Mouse (Mus musculus) regulatory T cell (primary cell): ENCODE results near the gene C1ql1.

Experiments
- in situ Hi-C: fragments of 300-600 bp; cut with MboI, MseI; formaldehyde crosslinking; loops from one replicate; pipeline ENCODE4 v1.15.1; 2025; ENCODE audit warnings: high pct_unique_total_duplicates

The C1ql1 gene

DNA sequence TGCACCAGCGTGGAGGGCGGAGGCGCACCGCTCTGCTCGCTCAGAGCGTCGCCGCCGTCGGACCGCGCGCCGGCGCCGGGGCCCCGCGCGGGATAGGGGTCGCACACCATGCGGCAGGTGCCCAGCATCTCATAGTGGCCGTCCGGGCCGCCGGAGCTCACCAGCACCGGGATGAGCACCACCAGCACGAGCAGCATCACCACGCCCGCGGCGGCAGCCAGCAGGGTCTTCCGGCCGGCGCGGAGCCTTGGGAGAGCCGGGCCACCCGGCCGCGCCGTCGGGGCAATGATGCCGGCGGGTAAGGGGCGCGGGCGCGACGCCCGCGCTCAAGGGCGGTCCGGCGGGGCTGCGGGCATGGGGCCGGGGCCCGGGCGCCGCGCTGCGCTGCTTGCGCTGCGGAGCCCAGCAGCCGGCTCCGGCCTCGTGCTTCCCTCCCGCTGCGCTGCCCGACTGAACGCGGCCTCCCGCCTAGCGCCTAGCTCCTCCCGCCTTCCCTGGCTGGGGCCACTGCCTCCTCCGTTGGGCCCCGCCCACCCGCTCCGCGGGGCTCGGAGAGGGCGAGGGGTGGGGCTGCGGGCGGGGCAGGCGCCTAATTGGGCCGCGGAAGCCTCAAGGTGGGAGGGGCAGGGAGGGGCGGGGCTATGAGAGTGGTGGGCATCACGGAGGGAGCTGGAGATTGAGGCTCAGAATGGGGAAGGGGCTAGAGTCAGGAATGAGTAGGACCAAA lies at the start of gene C1ql1:
Gene C1ql1 (minus strand): TSS at position 424 of the 727 bp plus-strand sequence.
- in situ Hi-C loops: no loop called here

DNA sequence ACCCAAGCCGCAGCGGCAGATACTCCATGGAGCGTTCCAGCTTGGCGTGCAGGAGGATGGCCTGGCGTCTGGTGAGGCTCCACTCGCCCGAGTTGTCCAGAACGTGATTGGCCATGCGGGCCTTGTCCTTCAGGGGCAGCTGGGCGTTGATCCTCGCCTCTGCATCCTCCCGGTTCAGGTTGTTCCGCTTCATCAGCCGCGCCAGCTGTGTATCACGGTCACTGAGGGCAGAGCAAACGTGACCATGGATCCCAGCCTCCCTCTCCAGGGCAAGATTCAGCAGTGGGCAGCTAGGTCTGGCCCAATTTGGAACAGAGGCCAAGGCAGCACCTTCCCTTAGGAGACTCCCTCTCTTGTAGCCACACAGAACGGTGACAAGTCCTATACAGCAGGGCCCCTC lies 48.5 kb upstream of the C1ql1 start:
- in situ Hi-C loops: loop anchor here (5.0 kb wide), 1 partner anchor 98 kb away; no protein-coding TSS in a partner anchor

DNA sequence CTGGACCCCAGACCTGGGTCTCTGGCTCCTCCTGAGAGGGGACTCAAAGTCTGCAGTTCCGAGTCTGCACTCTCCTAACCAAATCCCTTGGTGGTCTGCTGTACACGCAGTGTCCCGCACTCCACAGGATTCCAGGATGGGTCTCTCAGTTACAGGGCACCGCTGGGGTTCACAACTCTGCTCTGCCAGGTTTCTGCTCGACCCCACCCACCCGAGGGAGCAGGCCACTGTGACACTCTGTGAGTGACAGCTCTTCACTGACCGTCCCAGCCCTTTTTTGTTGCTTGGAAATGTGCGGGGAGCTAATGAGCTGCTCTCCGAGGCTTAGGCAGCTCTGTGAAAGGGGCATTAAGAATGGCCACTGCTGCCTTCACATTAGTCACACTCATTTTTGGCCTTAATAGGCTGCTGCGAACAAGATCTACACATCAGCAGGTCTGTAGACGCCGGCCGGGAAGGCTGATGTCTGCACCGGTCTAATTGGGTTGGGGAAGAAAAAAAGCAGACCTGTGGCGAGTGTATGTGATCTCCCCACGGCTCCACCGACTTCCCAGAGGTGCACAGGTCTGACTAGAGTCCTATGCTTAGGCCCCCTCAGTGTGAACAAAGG lies 47.0 kb upstream of the C1ql1 start:
- in situ Hi-C loops: loop anchor here (5.0 kb wide), 1 partner anchor 96 kb away; no protein-coding TSS in a partner anchor

DNA sequence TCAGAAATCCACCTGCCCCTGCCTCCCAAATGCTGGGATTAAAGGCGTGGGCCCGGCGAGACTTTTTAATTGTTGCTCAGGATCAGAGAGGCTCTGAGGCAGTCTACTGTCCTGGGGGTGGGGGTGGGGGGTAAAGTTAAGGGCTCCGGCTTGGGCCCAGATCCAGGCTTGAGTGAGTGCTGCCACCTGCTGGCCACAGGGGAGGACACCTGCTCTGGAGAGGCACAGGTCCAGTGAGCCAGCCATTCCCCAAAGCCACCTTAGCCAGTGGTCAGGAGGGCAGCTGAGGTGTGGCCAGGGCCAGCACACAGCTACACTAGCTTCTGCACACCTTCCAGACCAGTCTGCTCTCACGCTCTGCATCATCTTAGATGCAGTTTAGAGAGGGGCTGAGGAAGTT lies 46.5 kb upstream of the C1ql1 start:
- in situ Hi-C loops: loop anchor here (5.0 kb wide), 1 partner anchor 96 kb away; no protein-coding TSS in a partner anchor

DNA sequence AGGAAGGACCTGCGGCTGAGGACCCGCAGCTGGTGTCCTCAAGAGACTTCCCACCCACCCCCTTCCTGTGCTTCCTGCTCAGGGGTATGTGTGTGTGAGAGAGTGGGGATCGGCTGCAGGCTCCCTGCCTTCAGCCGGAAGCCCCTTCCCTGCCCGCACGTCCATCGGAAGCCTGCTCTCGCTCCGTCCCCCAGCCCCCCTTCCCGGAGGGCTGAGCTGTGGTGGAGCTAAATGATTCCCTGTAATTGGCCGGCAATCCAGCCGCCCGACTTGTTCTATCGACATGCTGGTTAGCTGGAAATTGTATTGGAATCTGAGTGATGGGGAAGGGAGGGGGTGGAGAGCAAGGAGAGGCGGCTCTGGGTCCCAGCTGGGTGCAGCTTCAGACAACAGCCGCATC lies 45.2 kb upstream of the C1ql1 start:
- in situ Hi-C loops: loop anchor here (5.0 kb wide), 1 partner anchor 94 kb away; no protein-coding TSS in a partner anchor

DNA sequence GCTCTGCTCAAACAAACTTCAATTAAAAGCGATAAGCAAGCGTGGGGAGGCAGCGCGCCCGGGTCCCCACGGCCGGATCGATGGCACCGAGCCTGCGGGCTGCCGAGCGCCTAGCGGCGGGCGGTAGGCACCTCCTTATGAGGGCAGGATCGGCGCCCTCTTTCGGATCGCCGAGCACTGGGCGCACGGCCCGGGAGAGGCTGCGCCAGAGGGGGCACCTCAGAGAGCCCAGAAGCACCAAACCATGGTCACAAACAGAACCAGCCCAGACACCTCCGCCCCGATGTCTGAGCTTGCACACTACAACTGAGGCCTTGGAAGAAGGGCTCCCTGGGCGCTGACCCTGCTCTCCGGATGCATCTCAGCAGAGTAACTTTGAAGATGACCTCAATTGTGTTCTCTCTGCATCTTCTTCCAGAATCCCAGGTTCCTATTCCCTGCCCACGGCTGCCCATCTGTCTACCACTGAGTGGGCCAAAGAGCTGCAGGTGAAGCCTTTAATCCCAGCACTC lies 43.7 kb upstream of the C1ql1 start:
- in situ Hi-C loops: loop anchor here (5.0 kb wide), 1 partner anchor 93 kb away; no protein-coding TSS in a partner anchor

DNA sequence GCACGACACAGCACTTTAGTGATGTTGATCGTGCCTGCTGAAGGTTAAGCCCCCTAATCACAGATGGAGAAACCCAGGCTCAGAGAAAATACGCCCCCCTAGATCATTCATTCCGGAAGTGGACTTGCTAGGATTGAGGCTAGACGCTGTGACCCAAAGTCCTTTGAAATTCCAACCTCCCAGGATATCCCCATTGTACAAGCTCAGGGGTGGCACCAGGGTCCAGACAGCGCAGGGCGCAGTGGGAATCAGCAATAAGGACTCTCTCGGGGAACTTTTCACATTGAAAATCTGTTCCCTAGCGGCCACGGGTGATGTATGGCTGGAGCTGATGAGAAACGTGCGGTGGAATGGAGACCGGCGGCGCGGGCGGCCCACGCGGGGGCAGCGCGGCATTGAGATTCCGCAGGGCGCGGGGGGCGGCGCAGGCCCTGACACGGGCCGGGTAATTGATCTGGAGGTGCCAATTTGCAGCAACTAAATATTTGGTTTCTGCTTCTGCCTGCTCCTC lies 43.2 kb upstream of the C1ql1 start:
- in situ Hi-C loops: loop anchor here (5.0 kb wide), 1 partner anchor 92 kb away; no protein-coding TSS in a partner anchor

DNA sequence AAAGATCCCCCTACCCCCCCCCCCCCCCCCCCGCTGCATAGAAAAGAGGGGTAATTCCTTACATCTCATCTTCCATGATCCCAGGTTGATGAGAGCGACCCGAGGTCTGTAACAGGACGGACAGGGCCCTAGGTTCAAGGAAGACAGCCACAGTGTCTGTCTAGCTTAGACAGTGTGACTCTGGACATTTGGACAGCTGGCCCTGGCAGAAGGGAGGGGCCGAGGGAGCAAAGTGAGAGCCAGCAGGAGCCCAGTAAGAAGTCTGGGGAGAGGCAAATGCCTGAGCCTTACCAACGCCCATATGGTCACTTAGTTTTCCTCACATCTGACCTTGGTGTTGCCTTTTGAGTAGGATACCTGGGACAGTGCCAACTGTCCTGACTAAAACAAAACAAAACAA lies 38.7 kb upstream of the C1ql1 start:
- in situ Hi-C loops: no loop called here

DNA sequence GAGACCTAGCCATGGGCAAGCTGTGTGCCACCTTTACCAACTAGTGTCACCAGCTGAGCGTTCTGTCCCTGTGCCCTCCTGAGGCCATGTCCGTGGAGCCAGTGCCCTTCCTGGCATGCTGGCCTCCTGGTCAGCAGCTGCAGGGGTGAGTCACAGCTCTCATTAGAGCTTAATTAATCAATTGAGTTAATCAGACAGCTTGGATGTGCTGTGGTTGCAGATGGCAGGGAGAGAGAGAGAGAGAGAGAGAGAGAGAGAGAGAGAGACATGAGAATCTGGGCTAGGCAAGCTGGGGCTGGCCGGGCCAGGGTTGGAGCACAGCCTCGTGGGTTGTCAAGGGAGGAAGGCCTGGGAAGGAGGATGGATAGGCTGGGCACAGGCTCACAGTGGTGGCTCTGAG lies 38.1 kb upstream of the C1ql1 start:
- in situ Hi-C loops: loop anchor here (5.0 kb wide), 1 partner anchor 42 kb away; no protein-coding TSS in a partner anchor

DNA sequence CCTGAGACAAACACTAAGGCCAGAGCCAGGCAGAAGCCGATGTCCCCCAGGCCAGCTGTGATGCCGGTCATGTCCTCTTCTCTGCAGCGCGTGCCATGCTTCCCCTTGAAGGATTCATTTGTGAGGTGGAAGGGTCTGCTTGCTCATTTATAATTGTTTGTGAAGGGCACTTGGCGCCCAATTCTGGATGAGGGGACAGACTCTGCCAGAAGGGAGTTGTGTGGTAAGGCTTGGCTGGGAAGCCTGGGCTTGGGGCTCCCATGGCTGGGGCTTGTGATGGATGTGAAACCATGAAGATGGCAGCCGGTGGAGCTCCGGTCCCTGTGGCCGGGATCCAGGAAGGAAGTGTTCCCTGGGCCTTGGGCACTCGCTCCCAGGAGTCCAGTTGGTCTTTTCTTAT lies 37.6 kb upstream of the C1ql1 start:
- in situ Hi-C loops: loop anchor here (5.0 kb wide), 1 partner anchor 42 kb away; no protein-coding TSS in a partner anchor

DNA sequence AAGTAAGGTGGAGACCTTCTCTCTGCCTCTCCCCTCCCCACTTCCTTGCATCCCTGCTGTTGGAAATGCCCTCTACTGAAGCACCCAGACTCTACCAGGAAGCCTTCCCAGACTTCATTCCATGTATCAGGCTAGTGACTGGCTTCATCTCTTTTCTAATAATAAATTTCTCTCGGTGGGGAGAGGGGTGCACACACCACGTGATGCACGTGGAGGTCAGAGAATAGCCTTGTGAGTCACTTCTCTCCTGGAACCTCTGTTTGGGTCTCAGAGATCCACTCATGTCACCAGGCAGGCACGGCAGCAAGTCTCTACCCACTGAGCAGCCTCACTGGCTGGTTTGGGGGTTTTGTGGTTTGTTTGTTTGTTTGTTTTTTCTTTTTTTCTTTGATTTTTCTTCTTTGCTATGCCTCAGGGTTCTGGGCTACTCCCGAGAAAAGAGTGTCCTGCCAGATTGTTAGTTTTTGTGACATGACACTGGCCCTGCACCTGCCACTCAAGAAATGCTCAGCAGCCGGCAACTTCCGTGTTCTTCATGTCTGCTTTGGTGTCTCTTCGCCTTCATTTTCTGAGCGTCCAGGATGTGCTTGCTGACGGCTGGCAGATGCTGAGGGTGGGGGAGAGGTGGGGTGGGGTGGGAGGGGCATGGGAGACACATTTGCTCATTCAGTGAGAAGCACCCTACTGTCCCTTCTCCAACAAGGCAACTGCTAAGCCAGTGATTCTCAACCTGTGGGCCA lies 34.8 kb upstream of the C1ql1 start:
- in situ Hi-C loops: loop anchor here (5.0 kb wide), 1 partner anchor 39 kb away; no protein-coding TSS in a partner anchor

DNA sequence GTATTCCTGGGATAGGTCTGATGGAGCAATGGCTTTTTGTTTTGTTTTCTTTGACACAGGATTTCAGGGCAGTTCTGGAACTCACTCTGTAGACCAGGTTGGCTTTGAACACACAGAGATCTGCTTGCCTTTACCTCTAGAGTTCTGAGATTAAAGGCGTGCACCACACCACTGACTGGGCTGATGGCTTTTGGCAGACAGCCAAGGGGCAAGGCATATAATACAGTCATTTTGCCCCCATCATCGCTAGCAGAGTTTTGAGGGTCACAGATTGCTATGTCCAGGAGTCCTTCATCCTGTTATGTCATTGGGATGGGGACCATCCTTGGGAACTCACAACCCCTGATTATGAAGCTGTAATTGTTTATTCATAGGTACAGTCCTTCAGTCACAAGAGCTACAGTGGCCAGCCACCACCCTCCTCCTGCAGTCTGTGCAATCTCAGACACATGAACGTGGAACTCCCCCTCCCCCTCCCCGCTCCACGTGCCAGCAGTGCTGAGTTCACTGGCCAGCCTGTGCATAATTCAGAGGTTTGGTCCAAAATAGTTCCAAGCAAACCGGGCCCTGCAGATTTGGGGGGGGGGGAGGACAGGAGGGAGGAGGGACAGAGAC lies 31.7 kb upstream of the C1ql1 start:
- in situ Hi-C loops: loop anchor here (10.0 kb wide), 1 partner anchor 837 kb away; no protein-coding TSS in a partner anchor

DNA sequence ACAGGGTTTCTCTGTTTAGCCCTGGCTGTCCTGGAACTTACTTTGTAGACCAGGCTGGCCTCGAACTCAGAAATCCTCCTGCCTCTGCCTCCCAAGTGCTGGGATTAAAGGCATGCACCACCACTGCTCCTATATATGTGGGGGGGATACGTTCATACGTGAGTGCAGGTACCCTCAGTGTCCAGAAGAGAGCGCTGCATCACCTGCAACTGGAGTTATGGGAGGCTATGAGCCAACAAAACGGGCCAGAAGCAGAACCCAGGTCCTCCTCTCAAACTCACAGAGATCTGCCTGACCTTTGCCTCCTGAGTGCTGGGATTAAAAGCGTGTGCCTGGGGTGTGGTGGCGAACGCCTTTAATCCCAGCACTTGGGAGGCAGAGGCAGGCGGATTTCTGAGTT lies 29.5 kb upstream of the C1ql1 start:
- in situ Hi-C loops: loop anchor here (10.0 kb wide), 1 partner anchor 839 kb away; no protein-coding TSS in a partner anchor

DNA sequence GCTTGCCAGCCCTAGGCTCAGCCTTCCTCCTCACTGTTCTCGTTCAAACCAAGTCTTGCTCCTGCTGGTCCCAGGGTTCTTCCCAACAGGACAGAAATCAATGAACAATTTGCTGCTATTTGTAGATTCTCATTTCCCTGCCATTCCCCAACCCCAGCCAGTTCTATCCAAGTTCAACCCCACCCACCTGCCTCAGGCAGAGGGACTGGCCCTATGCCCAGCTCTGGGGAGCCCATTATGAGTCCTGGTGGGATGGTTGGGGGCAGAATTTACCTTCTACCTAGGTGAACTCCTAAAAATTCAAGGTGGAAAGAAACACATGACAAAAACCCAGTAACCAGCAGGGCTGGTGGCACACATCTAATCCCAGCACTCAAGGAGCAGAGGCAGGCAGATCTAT lies 25.8 kb upstream of the C1ql1 start:
- in situ Hi-C loops: loop anchor here (10.0 kb wide), 1 partner anchor 842 kb away; no protein-coding TSS in a partner anchor

DNA sequence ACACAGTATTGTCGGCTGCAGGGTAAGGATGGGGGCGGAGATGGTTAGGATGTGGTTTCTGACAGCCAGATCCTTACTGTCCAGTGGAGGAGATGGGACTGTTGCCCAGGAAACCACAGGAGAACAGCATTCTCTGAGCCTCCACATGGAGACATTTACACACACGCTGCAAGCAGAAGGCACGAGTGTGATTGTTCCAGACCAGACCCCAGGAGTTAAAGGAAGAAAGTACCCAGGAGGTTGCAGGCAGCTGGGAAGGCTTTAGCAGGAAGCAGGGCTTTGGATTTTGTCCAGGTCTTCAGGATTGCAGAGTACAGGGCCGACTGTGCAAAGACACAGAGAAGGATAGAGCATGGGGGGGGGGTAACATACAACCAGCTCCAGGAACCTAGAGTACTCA lies 25.1 kb upstream of the C1ql1 start:
- in situ Hi-C loops: loop anchor here (10.0 kb wide), 1 partner anchor 843 kb away; no protein-coding TSS in a partner anchor

DNA sequence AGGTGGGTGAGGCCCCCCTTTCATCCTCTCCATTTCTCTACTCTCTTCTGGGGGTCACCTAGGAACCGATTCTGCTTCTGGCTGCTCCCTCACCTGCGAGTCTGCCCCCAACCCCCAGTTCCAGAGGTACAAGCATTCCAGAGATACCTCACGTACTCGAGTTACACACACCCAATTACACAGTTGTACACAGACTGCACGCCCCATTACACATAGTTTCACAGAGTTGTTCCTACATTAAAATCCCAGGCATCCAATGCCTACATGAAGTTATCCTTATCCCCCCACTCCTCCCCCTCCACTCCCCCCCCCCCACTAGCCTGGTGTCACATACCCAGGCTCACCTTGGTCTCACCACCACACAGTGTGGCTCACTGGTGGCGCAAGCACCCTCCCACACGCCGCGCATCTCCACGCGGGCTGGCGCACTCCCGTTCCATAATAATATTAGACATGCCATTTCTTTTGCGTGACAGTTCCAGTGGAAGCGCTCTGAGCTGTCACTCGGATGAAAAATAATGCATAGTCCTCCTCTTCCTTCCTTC lies 18.1 kb upstream of the C1ql1 start:
- in situ Hi-C loops: no loop called here

DNA sequence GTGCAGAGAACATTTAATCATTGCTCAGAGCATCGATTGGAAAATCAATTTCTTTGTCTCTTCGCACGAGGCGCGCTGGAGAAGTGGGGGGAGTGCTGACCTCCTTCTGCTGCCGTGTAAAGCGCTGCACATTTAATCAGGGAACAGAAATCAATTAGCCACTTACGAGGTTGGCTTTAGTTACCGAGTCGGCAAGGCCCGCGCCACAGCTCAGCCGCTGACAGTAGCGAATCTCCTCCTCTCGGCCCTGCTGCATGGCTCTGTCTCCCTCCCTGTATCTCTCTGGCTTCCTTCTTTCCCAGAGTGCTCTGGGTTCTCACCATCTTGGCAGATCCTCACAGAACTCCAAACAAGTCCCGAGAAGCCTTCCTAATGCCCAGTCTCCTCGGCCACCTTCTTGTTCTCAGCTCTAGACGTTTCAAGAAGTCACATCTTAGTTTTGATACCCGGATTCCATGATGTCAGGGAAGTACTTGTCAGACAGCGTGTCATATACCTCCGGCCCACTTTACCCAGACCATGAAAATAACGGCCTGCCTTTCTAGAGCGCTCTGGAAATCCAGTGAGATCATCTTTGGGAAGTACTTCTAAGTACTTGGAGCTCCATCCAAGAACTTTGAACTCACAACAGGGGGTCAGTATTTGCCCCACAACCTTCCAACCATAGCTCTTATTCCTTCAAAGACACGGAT lies 17.5 kb upstream of the C1ql1 start:
- in situ Hi-C loops: no loop called here

DNA sequence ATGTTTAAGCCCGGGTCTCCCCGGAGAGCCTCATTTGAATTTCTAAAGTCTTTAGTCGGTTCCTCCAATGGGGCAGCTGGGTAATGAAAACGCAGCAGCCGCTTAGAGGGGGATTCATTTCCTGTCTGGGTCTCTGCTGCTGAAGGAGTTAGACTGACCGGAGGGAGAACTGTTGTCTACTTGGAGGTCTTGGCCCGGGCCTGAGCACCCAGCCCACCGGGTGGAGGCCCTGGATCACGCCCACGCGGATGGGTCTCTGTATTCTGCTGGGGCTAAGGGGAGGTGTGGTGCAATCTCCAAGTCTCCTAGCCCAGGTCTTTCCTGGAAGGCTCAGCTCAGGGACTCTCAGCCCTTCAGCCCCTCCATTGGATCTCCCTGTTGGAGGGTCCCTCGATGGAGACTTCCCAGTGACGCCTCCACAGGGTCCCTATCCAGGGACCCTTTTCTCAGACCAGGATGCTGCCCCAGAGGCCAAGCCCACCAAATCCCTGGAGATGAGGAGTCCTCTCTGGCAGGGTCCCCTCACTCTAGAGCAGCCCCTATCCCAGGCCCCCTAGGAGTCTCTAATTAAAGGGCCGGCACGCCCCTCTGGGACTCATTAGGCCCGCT lies 16.9 kb upstream of the C1ql1 start:
- in situ Hi-C loops: no loop called here

DNA sequence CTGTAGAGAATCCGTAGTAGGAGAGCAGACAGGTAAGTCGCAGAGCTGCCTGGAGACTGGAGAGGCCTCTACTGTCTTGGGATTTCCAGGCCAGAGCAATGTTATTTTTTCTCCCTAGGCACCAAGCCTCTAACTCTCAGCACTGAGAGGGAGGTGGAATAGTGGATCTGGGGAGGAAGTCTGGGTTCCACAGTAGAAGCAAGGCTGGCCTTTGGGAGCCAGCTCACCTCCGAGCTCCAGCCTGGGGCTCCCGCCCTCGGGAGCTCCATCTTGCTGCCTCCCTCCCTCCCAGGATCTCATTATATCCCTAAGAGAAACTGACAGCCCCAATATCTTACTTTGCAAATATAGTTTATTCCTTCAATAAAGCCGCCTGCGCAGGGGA lies 16.4 kb upstream of the C1ql1 start:
- in situ Hi-C loops: no loop called here

DNA sequence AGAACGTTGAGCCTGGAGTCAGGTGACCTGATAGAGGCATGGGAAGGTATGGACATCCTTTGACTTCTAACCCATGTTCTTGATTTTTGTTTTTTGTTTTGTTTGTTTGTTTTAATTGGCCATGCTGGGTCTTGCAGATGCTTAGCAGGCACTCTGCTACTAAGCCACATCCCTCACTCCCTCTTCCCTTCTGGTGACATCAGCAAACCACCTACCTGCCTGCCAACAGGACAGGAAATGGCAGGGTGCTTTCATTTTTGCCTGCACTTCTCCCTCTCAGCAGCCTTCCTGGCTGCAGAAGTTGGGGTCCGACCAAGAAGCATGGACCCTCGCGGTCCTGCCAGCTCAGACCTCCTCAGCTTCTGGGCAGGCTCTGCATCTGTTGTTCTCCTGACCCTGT lies 14.6 kb upstream of the C1ql1 start:
- in situ Hi-C loops: no loop called here
